Mouse (Mus musculus): ENCODE measurements at regions not wholly inside any gene's neighbourhood (a gene's known extent, or its start where the extent isn't known, plus 50 kb on each side); places are given as distances from the start of the nearest gene placed in this dataset.

DNA sequence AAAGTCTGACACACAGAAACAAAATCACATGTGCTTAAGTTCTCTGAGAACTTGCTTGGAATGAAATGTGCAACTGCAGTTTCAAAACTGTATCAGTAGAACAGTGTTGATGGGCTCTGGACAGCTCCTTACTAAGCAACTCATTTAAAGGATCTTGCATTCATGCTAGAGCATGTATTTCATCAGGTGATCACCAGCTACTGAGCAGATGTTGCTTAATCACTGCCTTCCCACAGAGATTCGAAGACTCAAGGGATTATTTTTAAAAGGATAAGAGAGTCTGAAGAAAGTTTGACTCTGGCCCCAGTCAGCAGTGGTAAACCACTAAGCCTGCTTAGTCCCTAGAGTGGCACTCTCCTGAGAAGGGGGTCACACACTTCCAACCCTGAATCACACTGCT lies 61.2 kb upstream of the Tigd2 start:
- DNase-seq: no peak
- 73% methylated on average over 1 of the region's 1 CpGs for WGBS
- Histone ChIP-seq H3K36me3 (ENCODE audit: control insufficient read depth, insufficient read depth, low read length) (no peaks in the 10 kb centered on the region), H3K4me1 (ENCODE audit: control insufficient read depth, insufficient read depth, low read length) (no peaks in the 10 kb centered on the region), H3K27me3 (replicated peaks; ENCODE audit: control insufficient read depth, insufficient read depth, low read length) (no peaks in the 10 kb centered on the region), H3K27ac (ENCODE audit: insufficient read depth, low read depth, low read length) (no peak overlapping the region), H3K4me3 (ENCODE audit: insufficient read depth, low read depth, low read length) (no peak overlapping the region)
- TF ChIP-seq POLR2A (IDR thresholded peaks at IDR 0.05; ENCODE audit: low read depth, low read length) (no peak), CTCF (conservative IDR thresholded peaks at IDR 0.05; ENCODE audit: insufficient read depth, insufficient read length, low read depth, low read length) (no peak)

DNA sequence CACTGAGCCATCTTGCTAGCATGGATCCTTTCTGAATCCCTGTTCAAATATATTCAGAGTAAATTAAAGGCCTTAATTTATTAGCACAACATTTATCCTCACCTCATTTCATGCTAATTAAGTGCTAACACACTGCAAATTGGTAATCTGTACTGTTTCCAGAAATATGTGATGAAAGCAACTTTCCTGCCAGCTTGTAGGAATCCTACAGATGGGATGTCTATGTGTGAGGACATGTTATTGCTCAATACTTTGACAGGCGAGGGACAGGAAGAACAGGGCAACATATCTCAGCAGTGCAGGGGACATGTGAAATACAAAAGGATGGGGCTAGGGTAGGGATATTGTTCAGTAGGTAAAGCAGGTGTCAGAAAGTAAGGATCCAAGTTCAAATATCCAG lies 53.0 kb upstream of the Tigd2 start:
- no peak for DNase-seq
- WGBS: 90% methylated on average over 1 of the region's 1 CpGs
- Histone ChIP-seq H3K4me3 (ENCODE audit: insufficient read depth, low read depth, low read length) (no peak overlapping the region), H3K27me3 (replicated peaks; ENCODE audit: control insufficient read depth, insufficient read depth, low read length) (no peaks in the 10 kb centered on the region), H3K36me3 (ENCODE audit: control insufficient read depth, insufficient read depth, low read length) (no peaks in the 10 kb centered on the region), H3K4me1 (ENCODE audit: control insufficient read depth, insufficient read depth, low read length) (no peaks in the 10 kb centered on the region), H3K27ac (ENCODE audit: insufficient read depth, low read depth, low read length) (no peak overlapping the region)
- TF ChIP-seq POLR2A (IDR thresholded peaks at IDR 0.05; ENCODE audit: low read depth, low read length) (no peak), CTCF (conservative IDR thresholded peaks at IDR 0.05; ENCODE audit: insufficient read depth, insufficient read length, low read depth, low read length) (no peak)
